Mouse (Mus musculus): ENCODE data around the gene Znrd1as.

The Znrd1as gene

DNA sequence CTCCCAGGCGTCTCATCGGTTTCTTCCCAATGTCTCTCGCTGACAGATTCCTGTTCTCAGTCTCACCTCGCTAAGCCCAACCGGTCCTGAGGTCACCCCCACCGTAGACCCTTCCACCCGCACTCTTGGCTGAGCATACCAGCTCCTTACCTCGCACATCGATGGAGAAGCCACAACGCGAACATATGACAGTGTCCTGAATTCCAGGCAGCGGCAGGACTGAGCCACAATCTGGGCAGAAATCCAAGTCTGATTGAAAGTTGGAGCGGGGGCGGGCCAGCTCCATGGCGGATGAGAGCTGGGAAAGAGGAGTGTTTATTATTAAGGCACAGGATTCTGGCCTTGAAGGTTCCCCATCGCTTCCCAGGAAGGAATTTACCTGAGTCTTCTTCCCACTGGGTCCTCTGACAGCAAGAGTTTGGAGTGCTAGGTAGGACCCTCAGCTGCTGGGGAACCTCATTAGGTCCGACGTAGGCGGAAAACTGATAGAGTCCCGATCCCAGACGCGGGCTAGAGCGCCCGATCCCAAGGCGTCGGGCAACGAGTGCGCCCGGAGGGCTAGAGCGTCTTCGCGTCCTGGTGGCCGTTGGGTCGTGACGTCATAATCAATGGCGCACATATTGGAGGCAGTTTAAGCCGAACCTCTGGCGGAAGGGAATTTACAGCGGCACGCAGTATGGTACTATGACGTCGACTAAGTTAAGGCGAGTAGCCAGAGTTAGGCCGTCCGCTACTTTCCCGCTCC lies at the start of gene Znrd1as, which contains the start of gene Znrd1:
Gene Znrd1as (plus strand): TSS at position 594 of the 745 bp plus-strand sequence.
Gene Znrd1 (minus strand): TSS at position 561 of the 745 bp plus-strand sequence.
- peak; percentile 92 for DNase-seq (ENCODE audit: low spot score)

- no peak for DNase-seq (ENCODE audit: low spot score)
Observed at GRCm38 (mm10) chr17:36909802-36910201, 48.6 kb upstream of the Znrd1as start.

DNA sequence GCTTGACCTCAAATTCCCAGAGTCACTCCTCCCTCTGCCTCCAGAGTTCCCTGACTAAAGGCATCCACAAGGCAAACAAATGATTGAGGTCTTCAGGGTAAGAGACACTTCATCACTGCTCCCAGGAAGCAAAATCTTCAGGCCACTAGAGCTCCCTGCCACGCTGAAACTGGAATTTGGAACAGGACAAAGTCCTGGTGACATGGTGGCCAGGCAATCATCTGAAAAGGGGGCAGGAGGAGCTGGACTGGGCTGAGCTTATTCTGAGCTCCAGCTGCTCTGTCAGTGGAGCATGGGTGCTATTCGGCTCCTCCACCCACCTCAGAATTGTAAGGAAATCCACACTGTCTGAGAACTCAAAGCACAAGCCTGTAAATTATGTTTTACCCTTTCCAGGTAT lies 46.4 kb upstream of the Znrd1as start:
- no peak for DNase-seq (ENCODE audit: low spot score)

GRCm38 (mm10) chr17:36914108-36914507 lies 44.3 kb upstream of the Znrd1as start:
- DNase-seq (ENCODE audit: low spot score), result peak; percentile 52

DNA sequence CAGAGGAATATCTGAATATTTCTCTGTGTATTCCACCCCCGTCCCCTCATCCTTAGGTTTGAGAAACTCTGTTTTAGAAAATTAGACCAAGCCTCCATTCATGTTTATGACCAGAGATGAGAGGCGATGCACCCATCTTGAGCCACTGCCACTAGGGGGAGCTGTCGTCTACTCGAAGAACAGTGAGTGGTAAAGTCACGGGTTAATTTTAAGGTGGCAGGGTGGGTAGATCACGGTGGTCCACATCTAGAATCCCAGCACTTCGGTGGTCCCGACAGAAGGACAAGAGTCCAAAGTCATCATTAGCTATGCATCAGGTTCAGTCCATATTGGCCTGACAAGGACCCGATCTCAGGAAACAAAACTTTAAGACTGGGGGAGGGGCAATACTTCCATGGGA lies 43.3 kb upstream of the Znrd1as start:
- peak; percentile 44 for DNase-seq (ENCODE audit: low spot score)

DNA sequence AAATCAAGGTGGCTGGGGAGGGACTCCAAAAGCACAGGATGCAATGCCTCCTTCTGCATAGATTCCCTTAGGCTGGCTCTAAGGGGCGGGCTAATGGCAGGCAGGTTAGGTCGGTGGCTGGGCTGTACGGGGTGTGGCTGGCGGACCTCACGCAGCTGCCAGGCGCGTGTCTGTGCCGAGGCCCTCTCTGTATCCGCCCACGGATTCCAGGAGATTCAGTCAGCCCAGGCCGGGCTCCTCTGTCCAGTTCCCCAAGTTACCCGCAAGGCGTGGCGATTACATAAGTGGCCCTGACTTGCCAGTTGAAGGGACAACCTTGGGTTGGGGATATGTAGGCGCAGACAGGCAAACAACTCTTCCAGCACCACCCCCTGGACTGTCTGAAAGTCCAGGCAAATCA lies 38.2 kb upstream of the Znrd1as start:
- peak; percentile 38 for DNase-seq (ENCODE audit: low spot score)

DNA sequence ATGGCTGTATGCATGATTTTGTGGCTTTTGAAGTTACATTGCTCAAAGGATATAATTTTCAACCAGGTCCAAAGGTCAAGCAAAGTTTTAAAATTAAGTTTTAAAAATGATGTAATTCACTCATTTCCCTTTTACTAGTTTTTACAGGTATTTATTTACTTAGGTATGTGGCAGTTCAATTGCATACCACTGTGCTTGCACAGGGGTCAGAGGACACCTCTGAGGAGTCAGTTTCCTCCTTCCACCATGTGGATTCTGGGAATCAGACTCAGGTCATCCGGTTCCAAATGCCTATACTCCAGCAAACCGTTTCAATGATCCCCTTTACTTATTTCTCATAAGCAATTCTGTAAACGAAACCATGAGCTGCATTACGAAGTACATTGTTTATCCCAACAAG lies 35.7 kb upstream of the Znrd1as start:
- no peak for DNase-seq (ENCODE audit: low spot score)

GRCm38 (mm10) chr17:36923491-36923890 lies 34.9 kb upstream of the Znrd1as start:
- DNase-seq (ENCODE audit: low spot score), result no peak

DNA sequence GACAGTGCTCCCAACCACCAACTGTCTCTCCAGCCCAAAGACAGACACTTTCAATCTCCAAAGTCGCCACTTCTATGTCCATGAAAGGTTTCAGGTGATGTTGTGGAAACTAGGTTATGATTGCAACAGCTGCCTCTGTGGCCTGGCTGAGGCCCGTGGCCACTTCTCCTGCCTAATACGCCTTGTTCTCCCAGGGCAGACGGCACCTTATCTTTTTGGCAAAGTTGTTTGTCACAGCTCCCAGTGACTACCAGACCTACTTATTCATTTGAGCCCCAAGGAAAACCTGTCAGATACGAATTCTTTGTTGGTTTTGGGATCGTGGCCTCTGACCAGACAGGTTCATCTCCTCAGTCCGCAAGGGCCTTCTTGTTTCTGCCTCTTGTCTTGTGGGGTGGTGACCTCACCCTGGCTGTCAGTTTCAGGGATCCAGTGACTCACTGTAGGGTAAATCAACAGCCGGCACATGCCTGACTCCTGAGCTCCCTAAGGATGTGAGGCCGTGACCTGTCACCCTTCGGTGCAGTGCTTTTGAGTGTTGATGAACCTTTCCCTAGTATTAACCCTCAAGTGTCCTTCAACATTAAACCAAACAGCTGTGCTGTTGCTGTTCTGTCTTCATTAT lies 30.8 kb upstream of the Znrd1as start:
- DNase-seq (ENCODE audit: low spot score), result no peak

DNA sequence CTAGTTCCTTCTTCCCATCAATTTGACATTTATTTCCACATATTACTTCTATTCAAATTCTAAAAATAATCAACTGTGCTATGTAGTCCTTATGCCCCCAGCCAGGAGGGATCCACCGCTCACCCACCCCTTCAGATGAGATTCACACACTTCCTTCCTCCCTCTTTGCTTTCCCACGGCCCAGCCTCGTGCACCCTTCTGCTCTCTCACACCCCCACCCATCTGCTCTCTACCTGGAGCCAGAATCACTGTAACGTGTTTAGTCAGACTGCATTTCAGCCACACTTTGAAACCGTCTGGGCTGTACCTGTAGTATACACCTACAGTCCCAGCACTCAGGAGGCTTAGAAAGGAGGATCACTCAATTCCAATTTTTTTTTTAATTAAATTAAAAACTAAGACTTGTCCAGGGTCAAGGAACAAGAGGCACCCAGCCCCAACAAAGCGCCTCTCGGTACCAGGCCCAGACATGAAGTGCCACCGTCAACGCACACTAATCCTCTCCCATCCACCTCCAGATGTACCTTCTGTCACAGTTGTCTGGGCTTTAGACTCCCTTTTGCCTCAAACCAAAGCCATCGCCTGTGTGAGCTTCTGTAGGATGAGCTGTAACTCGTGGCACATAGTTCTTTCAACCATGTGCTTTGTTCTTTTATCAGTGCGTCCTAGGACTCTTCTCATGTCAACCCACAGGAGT lies 29.0 kb upstream of the Znrd1as start:
- DNase-seq (ENCODE audit: low spot score), result no peak

GRCm38 (mm10) chr17:36930233-36930632 lies 28.2 kb upstream of the Znrd1as start:
- no peak for DNase-seq (ENCODE audit: low spot score)

DNA sequence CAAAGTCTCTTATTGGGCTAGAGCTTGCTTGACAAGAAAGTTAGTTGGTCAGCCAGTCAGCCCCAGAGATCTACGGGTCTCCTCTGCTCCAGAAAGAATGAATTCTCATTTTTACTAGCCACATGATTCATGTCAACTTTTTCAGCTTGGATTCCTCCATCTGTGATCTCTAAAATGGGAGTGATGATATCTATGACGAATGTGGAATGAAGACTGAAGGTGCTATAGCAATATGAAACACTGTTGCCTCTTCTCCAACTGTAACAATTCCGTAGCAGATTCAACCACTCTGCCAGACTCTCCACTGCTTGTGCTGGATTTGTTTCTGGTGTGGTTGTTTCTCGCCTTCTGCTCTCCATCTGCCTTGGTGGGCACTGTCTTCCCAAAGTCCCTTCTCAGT lies 27.3 kb upstream of the Znrd1as start:
- DNase-seq (ENCODE audit: low spot score), result no peak

- no peak for DNase-seq (ENCODE audit: low spot score)
Observed at GRCm38 (mm10) chr17:36931806-36932205, 26.6 kb upstream of the Znrd1as start.

DNA sequence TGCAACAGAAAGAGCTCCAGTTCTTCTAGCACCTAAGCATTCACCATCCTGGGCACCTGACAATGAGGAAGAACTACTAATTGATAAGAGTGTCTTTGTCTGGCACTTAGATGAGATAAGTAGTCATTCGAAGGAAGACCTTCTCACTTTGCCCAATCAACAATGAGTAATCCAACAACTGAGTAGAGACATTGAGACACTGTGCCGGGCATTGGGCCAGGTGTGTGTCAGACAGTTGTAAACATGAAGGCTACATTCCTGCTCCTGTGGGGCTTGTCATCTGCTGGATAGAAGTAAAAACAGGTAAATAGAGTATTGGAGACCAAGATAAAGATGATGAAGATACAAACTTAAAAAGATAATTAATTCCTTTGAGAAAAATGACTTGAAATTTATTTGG lies 20.3 kb upstream of the Znrd1as start:
- DNase-seq (ENCODE audit: low spot score), result no peak

DNA sequence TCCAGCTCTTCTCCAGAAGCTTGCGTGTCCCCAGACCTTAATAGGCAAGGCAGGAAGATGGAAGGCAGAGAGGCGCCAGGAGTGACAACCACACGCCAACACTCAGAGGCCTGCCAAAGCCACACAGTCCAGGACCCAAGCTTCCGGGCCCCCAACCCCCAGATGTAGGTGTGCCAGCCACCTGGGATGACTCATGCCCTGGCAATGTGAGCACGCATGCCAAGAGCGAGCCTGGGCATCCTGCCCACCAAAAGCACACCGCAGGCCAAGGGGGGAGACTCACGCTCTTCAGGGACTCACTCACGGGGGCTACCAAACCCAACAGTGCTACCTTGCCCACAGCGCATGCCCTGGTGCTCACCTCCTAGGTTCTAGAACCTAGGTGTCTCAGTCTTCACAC lies 16.0 kb upstream of the Znrd1as start:
- peak; percentile 56 for DNase-seq (ENCODE audit: low spot score)

GRCm38 (mm10) chr17:36942791-36943471 lies 15.5 kb upstream of the Znrd1as start, which contains the start of gene Rnf39:
Gene Rnf39 (plus strand): TSS chr17:36942918.
- DNase-seq (ENCODE audit: low spot score), result no peak

GRCm38 (mm10) chr17:36943691-36944090 lies 14.7 kb upstream of the Znrd1as start:
- DNase-seq (ENCODE audit: low spot score), result no peak

- DNase-seq (ENCODE audit: low spot score), result no peak
Observed at GRCm38 (mm10) chr17:36944121-36944775, 14.1 kb upstream of the Znrd1as start.

- peak; percentile 53 for DNase-seq (ENCODE audit: low spot score)
Observed at GRCm38 (mm10) chr17:36947051-36947819, 11.2 kb upstream of the Znrd1as start.

DNA sequence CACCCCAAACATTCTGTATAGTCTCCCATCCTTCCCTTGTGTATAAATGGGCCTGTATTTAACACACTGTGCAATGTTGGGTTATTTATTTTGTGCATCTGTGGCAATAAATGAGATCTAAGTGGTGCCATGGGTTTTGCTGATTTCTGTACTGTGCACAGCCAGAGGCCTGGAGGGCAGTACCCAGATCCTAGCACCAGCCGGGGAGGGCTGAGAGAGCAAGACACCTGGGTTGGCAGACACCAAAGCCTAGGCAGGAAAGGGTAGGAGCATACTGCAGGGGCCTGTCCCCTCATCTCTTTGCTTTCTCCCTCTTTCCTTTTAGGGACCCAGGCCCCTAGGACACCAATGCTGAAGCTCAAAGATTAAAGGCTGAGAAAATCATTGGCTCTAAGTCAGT lies 10.1 kb upstream of the Znrd1as start:
- DNase-seq (ENCODE audit: low spot score), result no peak

GRCm38 (mm10) chr17:36949265-36949664 lies 9.1 kb upstream of the Znrd1as start:
- DNase-seq (ENCODE audit: low spot score), result no peak

Measured in ovary, postnatal 36 days (tissue).